Mouse (Mus musculus): ENCODE measurements around the gene Ppp1cb. TPM values are rescaled to one million over a fixed set of nuclear protein-coding genes. Genes with fewer than 3 reads are reported as not detected.

Gene Ppp1cb
- 129 and 180 TPM in 2 replicates for polyA plus RNA-seq (2015; fragmentation: Nextera tagmentation; extraction: Ambion mirVana)

DNA sequence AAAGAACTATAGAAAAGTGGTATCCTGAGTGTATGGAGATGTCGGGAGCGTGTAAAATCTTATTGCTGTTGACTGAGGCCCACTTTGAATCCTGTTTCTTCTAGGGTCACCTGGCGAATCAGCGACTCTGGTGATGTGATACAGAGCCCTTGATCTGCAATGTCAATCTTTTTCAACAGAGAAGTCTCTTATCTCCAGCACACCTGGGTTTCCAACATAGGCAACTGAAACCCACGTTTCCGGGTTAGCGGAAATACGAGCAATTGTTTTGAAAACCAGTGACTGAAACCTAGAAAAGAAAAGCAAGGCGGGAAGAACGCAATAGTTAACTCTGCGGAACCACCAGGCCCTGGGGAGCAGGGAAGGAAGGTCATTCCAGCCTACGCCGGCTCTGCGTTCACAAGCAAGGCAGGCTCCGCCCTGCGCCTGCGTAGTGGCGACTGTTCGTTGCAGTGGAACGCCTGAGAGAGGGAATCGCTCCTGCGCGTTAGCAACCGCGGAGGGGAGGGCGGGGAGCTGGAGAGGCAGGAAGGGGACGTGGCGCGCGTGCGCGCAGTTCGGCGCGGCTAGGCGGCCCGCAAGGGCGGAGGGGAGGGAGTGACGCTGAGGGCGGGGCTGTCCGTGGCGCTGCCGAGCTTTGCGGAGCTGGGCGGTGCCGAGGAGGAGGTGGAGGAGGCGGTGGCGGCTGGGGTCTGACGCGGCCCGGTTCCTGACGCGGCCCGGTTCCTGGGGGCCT lies at the start of gene Ppp1cb:
TSS of gene Ppp1cb (plus strand) at position 436 of the 736 bp plus-strand sequence.

Other genes starting within 250 kb of the Ppp1cb start
- gene Plb1, start 226.1 kb upstream of the Ppp1cb start, polyA plus RNA-seq (2015; fragmentation: Nextera tagmentation; extraction: Ambion mirVana), result 0.10 and 0.60 TPM in 2 replicates
- 13.8 and 27.9 TPM in 2 replicates for gene Yes1, start 152.3 kb downstream of the Ppp1cb start, polyA plus RNA-seq (2015; fragmentation: Nextera tagmentation; extraction: Ambion mirVana)

Measured in adrenal gland, postnatal 0 days (tissue).